Mouse (Mus musculus) neural tube, embryonic 12.5 days (tissue): Measurements from ENCODE around the gene Nfkbid. TPM values are rescaled to one million over a fixed set of nuclear protein-coding genes. Genes with fewer than 3 reads are reported as not detected.

Experiments used
- ATAC-seq: fragments of 200-750 bp; cut with Nextera tagmentation; 2 replicates; pipeline ENCODE4 v1.8.0; 2017; ENCODE audit warnings: low read depth, mild to moderate bottlenecking, moderate TSS enrichment, moderate library complexity; ENCODE audit not compliant: low FRiP score
- H3K27ac ChIP-seq: fragments of 300-500 bp; sonication (generic); 2 replicates; pipeline ENCODE4 v1.5.1; 2016
- H3K27me3 ChIP-seq: fragments of 300-500 bp; sonication (generic); replicated peaks from 2 replicates; pipeline ENCODE4 v1.6.1; 2016; ENCODE audit warnings: mild to moderate bottlenecking
- H3K36me3 ChIP-seq: fragments of 300-500 bp; sonication (generic); 2 replicates; pipeline ENCODE4 v1.6.1; 2016; ENCODE audit warnings: mild to moderate bottlenecking
- H3K4me1 ChIP-seq: fragments of 300-500 bp; sonication (generic); 2 replicates; pipeline ENCODE4 v1.6.1; 2016
- H3K4me2 ChIP-seq: fragments of 300-500 bp; sonication (generic); replicated peaks from 2 replicates; pipeline ENCODE4 v1.6.1; 2016; ENCODE audit warnings: mild to moderate bottlenecking
- H3K4me3 ChIP-seq: fragments of 300-500 bp; sonication (generic); 2 replicates; pipeline ENCODE4 v1.5.1; 2016
- H3K9ac ChIP-seq: fragments of 300-500 bp; sonication (generic); 2 replicates; pipeline ENCODE4 v1.6.1; 2016; ENCODE audit warnings: mild to moderate bottlenecking
- H3K9me3 ChIP-seq: fragments of 300-500 bp; sonication (generic); 2 replicates; pipeline ENCODE4 v1.6.1; 2016; ENCODE audit warnings: mild to moderate bottlenecking
- WGBS: fragments of 180-500 bp; shearing (Covaris S2); methylation state at CpG from one replicate; pipeline ENCODE4 v1.1.7; 2016; 5-methylcytosine and 5-hydroxymethylcytosine counted together
- polyA plus RNA-seq: library from polyadenylated mRNA; unstranded; fragments of >200 nt; fragmentation: Nextera tagmentation; extraction: Ambion mirVana; gene quantifications from 2 replicates; pipeline ENCODE4 v1.2.1, GENCODE M21; 2016

Gene Nfkbid
- polyA plus RNA-seq, 1 experiment from 2014 or later: 2.1 TPM

DNA sequence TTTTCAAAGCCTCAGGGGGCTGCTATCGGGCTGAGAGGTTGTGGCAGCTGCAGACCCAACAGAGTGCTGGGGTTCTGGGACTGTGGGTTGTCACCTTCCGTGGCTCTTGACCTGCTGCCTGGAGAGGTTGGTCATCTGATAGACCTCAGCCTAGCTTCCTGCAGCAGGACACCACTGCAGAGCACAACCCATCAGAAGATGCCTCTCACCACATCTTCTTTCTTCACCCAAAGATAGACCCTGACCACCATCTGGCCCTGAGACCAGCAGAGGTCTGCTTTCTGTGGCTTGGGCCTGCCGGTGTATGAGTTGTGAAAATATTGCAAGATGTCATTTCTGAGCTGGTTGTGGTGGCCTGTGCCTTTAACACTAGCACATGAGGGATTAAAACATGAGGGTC lies 10.5 kb upstream of the Nfkbid start:
- no peak overlapping the region for H3K4me2 ChIP-seq
- WGBS: 75% methylated on average over 3 of the region's 3 CpGs
- no peak overlapping the region for H3K4me3 ChIP-seq
- H3K27me3 ChIP-seq: no peaks in the 10 kb centered on the region
- H3K9me3 ChIP-seq: no peaks in the 10 kb centered on the region
- no peak overlapping the region for H3K27ac ChIP-seq
- ATAC-seq: no peak
- H3K36me3 ChIP-seq: no peaks in the 10 kb centered on the region
- H3K4me1 ChIP-seq: no peaks in the 10 kb centered on the region
- no peak overlapping the region for H3K9ac ChIP-seq

DNA sequence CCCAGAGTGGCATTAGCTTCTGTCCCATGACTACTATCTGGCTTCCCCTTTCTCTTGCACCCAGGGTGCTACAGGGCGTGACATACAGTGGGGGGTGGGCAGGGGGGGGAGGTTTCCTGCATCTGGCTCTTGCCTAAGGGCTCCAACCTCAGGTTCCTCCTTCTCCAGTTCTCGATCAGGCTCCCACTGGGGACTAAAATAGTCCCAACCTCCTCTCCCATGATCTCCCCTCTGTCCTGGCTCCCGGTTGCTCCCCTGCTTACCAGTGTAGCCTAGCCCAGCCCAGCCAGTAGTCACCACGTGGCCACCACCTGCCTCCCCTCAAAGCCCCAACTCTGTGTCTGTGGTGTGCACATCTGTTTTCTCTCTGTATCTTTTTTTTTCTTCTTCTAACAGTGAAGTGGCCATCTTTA lies 8.8 kb upstream of the Nfkbid start:
- 63% methylated on average over 4 of the region's 4 CpGs for WGBS
- H3K9me3 ChIP-seq: no peaks in the 10 kb centered on the region
- no peak overlapping the region for H3K27ac ChIP-seq
- H3K36me3 ChIP-seq: no peaks in the 10 kb centered on the region
- no peak overlapping the region for H3K9ac ChIP-seq
- no peak overlapping the region for H3K4me2 ChIP-seq
- H3K27me3 ChIP-seq: no peaks in the 10 kb centered on the region
- no peak for ATAC-seq
- no peaks in the 10 kb centered on the region for H3K4me1 ChIP-seq
- no peak overlapping the region for H3K4me3 ChIP-seq

DNA sequence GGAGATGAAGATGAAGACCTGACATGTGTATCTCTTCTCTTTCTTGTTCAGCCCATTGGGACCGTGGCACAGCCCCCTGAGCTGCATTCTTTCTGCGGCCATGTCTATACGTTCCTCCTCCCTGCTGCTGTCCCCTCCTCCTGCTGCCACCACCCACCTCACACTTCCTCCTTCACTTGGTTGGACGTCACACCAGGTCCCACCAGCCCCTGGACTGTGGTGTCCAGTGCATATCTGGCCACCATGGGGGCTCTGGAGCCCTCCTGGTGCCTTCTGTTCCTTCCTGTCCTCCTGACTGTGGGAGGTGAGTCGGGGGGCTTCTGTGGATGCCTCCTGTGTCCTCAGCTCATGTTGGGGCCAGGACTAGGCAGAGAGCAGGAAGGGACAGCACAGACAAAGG lies 7.9 kb upstream of the Nfkbid start, which contains the start of gene Tyrobp:
Tyrobp (plus strand) TSS at position 165 of the 400 bp plus-strand sequence.
- Histone ChIP-seq H3K9ac (no peak within 1 kb of the TSS), H3K4me3 (no peak within 1 kb of the TSS), H3K9me3 (no peaks in the 10 kb centered on the region), H3K27me3 (no peaks in the 10 kb centered on the region), H3K27ac (no peak within 1 kb of the TSS), H3K4me2 (no peak within 1 kb of the TSS), H3K4me1 (no peaks in the 10 kb centered on the region), H3K36me3 (no peaks in the 10 kb centered on the region)
- 73% methylated on average over 5 of the region's 5 CpGs for WGBS
- no peak for ATAC-seq

DNA sequence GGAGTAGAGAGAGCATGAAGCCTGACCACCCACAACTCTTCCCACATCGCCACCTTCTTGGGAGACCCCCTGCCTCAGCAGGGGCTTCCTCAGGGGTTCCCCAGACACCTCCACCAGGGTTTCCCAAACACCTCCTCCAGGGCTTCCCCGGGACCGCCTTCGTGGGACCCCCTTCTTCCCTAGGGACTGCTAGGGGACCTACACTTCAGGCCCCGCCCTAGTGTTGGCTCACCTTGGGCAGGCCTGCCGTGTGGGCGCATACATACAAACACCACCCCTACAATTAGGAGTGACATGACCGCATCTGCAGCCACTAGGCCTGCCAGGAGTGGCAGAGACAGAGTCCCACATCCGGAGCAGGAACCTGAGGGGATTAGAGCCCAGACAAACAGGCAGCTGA lies 3.7 kb upstream of the Nfkbid start:
- H3K36me3 ChIP-seq: no peaks in the 10 kb centered on the region
- no peak for ATAC-seq
- H3K4me1 ChIP-seq: peaks cover 7% of the 10 kb centered on the region
- WGBS: 80% methylated on average over 9 of the region's 9 CpGs
- H3K4me2 ChIP-seq: no peak overlapping the region
- H3K4me3 ChIP-seq: no peak overlapping the region
- H3K9me3 ChIP-seq: no peaks in the 10 kb centered on the region
- no peak overlapping the region for H3K9ac ChIP-seq
- H3K27ac ChIP-seq: no peak overlapping the region
- H3K27me3 ChIP-seq: peaks cover 9% of the 10 kb centered on the region; the same call in 1 of the 2 replicates

DNA sequence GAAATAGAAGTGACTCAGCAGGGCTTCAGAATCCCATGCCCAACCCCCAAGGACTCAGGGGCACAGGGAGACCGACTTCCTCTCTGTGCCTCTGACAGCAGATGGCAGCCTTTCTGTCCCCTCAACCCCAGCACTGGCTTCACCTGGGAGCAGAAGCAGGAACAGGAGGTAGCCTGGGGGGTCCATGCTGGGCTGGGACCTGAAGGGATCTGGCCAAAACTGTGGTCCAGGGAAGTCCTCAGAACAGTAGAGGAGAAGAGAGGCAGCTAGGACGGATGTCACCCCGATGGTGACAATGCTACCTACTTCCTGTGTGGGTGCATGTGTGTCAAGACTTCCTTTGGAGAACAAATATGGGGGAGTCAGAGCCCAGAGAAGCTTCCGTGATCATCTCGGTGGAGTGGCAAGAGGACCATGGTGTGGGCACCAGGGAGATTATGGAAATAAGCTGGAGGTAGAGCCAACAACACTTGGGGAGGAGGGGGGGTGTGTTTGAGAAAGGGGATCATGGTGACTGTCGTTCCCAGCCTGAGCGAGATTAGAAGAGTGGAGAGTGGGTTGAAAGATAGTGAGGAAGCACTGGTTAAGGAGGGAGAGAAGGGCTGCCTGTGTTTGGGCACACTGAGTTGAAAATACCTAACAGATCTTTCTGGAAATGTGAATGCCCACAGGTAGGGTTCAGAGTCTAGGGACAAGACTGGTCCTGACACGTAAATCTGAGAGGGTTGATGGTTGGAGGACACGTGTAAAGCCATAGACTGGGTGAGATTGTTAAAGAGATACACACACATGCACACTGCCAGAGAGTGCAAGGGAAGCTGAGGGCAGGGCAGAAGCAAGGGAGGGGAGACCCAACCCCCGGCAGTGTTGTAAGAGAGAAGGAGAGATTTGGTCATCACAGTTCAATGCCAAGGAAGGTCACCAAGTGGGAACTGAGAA lies 1.7 kb upstream of the Nfkbid start, which contains the start of gene Hcst:
Hcst (minus strand) TSS at position 294 of the 939 bp plus-strand sequence.
- Histone ChIP-seq H3K27ac (no peak within 1 kb of the TSS), H3K4me1 (peaks cover 14% of the 10 kb centered on the region)

DNA sequence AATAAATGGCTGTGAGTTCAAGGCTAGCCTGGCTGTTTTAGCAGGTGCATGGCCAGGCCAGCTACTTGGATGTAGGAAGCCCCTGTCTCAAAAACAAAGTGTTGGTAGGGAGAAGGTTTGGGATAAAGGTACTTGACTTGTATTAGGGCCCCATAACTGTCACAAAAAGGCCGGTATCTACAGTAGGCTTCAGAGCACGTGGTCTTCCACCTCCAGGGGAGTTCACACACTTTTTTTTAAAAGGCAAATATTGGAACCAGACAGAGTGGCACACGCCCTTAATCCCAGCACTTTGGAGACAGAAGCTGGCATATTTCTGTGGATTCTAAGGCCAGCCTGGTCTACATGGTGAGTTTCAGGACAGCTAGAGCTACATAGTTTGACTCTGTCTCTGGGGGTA lies 859 bp upstream of the Nfkbid start:
- Histone ChIP-seq H3K27ac (no peak overlapping the region), H3K4me1 (peaks cover 14% of the 10 kb centered on the region), H3K9me3 (no peaks in the 10 kb centered on the region), H3K36me3 (no peaks in the 10 kb centered on the region; the same call in 1 of the 2 replicates), H3K9ac (no peak overlapping the region), H3K4me2 (no peak overlapping the region; the same call in 1 of the 2 replicates), H3K4me3 (no peak overlapping the region), H3K27me3 (peaks cover 9% of the 10 kb centered on the region; the same call in 1 of the 2 replicates)
- WGBS: 84% methylated on average over 3 of the region's 3 CpGs
- no peak for ATAC-seq

More for the DNA sequence above, 1.7 kb upstream of the Nfkbid start, which contains the start of gene Hcst:
- H3K36me3 ChIP-seq: no peaks in the 10 kb centered on the region
- no peak within 1 kb of the TSS for H3K4me2 ChIP-seq
- ATAC-seq: no peak
- H3K9ac ChIP-seq: no peak within 1 kb of the TSS
- H3K4me3 ChIP-seq: no peak within 1 kb of the TSS
- H3K27me3 ChIP-seq: peaks cover 9% of the 10 kb centered on the region; the same call in 1 of the 2 replicates
- WGBS: 72% methylated on average over 10 of the region's 10 CpGs
- no peaks in the 10 kb centered on the region for H3K9me3 ChIP-seq

DNA sequence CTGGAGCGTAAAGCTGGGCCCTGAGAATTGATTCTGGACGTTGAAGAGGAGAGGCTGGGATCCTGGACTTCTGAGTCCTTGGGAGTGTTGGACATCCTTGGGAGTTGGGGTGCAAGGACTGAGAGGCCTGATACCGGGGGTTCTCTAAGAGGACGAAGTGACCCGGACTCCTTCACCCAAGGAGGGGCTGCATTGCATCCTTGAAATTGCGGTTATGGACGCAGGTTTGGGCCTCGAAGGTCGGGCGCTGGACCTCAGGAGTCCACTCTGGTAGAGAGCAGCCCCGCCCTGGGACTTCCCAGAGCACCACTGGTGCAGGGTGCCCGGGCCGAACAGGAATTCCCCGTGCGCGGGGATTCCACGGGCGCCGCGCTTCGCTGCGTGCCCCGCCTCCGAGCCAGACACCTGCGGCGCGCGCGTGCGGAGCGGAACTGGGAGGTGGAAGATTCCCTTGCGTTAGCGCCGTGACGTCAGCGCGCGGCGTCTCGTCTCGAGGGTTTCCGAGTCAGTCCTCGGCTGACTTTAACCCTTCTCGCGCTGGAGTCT lies 431 bp downstream of the Nfkbid start:
- peaks cover 2% of the 10 kb centered on the region; the same call in 1 of the 2 replicates for H3K36me3 ChIP-seq
- H3K4me2 ChIP-seq: peak overlapping the region; percentile 86
- peaks cover 9% of the 10 kb centered on the region; the same call in 1 of the 2 replicates for H3K27me3 ChIP-seq
- no peaks in the 10 kb centered on the region for H3K9me3 ChIP-seq
- WGBS: under 1% methylated on average over 45 of the region's 45 CpGs
- H3K9ac ChIP-seq: peak overlapping the region; percentile 56
- ATAC-seq: peak; percentile 83
- H3K27ac ChIP-seq: no peak overlapping the region
- peak overlapping the region; percentile 51 for H3K4me3 ChIP-seq
- peaks cover 14% of the 10 kb centered on the region for H3K4me1 ChIP-seq

DNA sequence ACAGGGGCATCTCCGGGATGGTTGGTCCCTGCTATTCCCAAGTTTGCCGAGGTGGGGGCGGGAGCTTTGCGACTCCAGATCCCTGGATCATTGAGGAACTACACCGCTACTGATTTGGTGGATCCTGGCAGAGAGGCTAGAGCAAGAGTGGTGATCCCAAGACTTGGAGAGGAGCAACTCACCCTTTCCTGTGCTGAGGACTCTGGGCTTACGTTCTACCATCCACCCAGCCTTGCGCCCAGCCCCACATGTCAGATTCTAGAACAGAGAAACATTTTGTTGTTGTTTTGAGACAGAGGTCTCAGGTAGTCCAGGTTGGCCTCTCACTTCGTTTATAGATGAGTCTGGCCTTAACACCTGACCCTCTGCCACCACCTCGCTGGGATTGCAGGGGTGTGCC lies 1.0 kb downstream of the Nfkbid start:
- peaks cover 14% of the 10 kb centered on the region for H3K4me1 ChIP-seq
- peak overlapping the region; percentile 86 for H3K4me2 ChIP-seq
- H3K36me3 ChIP-seq: peaks cover 6% of the 10 kb centered on the region; the same call in 1 of the 2 replicates
- H3K9me3 ChIP-seq: no peaks in the 10 kb centered on the region
- no peak overlapping the region for H3K27ac ChIP-seq
- H3K4me3 ChIP-seq: peak overlapping the region; percentile 51
- peaks cover 9% of the 10 kb centered on the region; the same call in 1 of the 2 replicates for H3K27me3 ChIP-seq
- peak overlapping the region; percentile 56 for H3K9ac ChIP-seq
- WGBS: 17% methylated on average over 9 of the region's 9 CpGs
- peak; percentile 46 for ATAC-seq

DNA sequence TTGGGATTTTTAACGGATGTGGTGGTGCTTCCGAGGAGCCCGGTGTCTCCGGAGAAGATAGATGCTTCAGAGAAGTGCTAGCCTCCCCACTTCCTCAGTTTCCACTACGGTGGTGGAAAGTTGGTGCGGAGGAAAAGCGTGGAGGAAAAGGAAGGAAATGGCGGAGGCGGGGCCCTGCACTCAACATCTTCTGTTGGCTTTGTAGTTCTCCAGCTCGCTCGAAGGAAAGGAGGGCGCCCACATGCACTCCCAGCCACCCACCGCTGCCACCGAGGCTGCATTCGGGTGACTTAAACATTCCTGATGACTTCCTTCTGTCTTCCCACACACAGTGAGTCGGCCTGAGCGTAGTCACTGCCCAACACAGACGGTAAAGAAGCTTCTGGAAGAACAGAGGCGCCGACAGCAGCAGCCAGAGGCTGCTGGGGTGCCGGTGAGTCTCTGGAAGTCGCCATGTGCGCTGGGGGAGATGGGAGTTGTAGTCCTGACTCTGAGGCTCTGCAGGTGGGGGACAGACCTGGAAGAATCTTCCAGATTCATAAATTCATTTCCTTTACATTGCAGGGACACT lies 1.6 kb downstream of the Nfkbid start:
- H3K9ac ChIP-seq: peak overlapping the region; percentile 56
- H3K4me2 ChIP-seq: peak overlapping the region; percentile 86
- H3K4me3 ChIP-seq: peak overlapping the region; percentile 51
- H3K9me3 ChIP-seq: no peaks in the 10 kb centered on the region
- H3K27ac ChIP-seq: no peak overlapping the region
- ATAC-seq: no peak
- H3K27me3 ChIP-seq: peaks cover 9% of the 10 kb centered on the region; the same call in 1 of the 2 replicates
- WGBS: 53% methylated on average over 23 of the region's 23 CpGs
- peaks cover 14% of the 10 kb centered on the region for H3K4me1 ChIP-seq
- H3K36me3 ChIP-seq: peaks cover 6% of the 10 kb centered on the region; the same call in 1 of the 2 replicates

DNA sequence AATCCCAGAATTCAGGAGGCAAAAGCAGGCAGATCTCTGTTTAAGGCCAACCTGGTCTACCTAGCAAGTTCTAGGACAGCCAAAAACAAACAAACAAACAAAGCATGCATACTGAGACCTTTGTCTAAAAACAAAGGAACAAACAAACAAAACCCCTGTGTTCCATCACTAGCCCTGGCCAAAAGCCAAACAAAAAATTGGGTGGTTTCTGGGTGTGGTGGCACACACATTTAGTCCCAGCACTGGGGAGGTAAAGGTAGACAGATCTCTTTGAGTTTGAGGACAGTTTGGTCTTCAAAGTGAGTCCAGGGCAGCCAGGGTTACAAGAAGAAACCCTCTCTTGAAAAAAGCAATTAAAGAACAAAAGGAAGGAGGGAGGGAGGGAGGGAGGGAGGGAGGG lies 7.8 kb downstream of the Nfkbid start:
- no peak for ATAC-seq
- Histone ChIP-seq H3K27ac (no peak overlapping the region), H3K9me3 (no peaks in the 10 kb centered on the region), H3K4me1 (no peaks in the 10 kb centered on the region), H3K4me2 (no peak overlapping the region), H3K27me3 (no peaks in the 10 kb centered on the region), H3K36me3 (peaks cover 10% of the 10 kb centered on the region; the same call in 1 of the 2 replicates), H3K4me3 (no peak overlapping the region), H3K9ac (no peak overlapping the region)

DNA sequence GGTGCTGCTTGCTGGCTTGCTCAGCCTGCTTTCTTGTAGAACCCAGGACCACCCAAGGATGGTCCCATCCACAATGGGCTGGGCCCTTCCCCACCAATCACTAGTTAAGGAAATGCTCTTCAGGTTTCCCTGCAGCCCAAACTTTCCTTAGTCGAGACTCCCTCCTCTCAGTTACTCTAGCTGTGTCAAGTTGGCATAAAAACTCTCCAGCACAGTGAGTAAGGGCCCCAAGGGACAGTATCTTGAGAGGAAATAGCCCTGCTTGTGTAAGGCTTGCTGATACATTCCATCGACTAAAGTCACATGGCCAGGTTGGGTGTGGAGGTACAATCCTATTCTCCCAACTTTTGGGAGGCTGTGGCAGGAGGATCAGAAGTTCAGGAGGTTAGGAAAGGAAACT lies 8.7 kb downstream of the Nfkbid start:
- Histone ChIP-seq H3K4me1 (no peaks in the 10 kb centered on the region), H3K27me3 (no peaks in the 10 kb centered on the region), H3K4me2 (no peak overlapping the region), H3K36me3 (peaks cover 18% of the 10 kb centered on the region; the same call in 1 of the 2 replicates), H3K4me3 (no peak overlapping the region), H3K9ac (no peak overlapping the region), H3K9me3 (no peaks in the 10 kb centered on the region), H3K27ac (no peak overlapping the region)
- no peak for ATAC-seq
- 59% methylated on average over 2 of the region's 2 CpGs for WGBS

DNA sequence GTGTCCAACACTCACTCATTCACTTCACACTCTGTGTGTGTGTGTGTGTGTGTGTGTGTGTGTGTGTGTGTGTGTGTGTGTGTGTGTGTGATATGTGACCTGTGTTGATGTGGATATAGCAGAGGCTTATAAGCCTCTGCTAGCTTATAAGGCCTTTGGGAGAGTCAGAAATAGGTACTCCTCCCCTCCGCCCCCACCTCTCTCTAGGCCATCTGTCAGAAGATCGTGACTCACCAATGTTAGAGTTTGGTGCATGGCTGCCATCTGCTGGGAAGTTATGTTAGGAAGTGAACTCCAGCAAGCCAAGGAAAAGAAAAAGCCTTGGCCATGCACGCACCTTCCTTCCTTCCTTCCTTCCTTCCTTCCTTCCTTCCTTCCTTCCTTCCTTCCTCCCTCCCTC lies 10.3 kb downstream of the Nfkbid start:
- H3K36me3 ChIP-seq: peaks cover 34% of the 10 kb centered on the region
- no peak overlapping the region for H3K27ac ChIP-seq
- 0 out of 2 replicates have a peak, but pooled peaks cover 9% of the 10 kb centered on the region for H3K27me3 ChIP-seq
- no peak overlapping the region for H3K4me2 ChIP-seq
- no peaks in the 10 kb centered on the region for H3K4me1 ChIP-seq
- no peak overlapping the region for H3K4me3 ChIP-seq
- peak; percentile 48; the same call in 1 of the 2 replicates for ATAC-seq
- 20% methylated on average over 3 of the region's 3 CpGs for WGBS
- no peaks in the 10 kb centered on the region for H3K9me3 ChIP-seq
- H3K9ac ChIP-seq: no peak overlapping the region
